Mouse (Mus musculus) ES-E14 (cell line): Measurements from ENCODE around the gene Rab5if. TPM values are rescaled to one million over a fixed set of nuclear protein-coding genes. Genes with fewer than 3 reads are reported as not detected.
A peak's percentile ranks its signal among the peaks of the same experiment; 100 is the strongest.

ENCODE experiments used
- DNase-seq: peaks from one replicate; pipeline ENCODE4 v3.0.0-alpha.2; 2013; ENCODE audit warnings: low read depth, low spot score
- H3K27ac ChIP-seq: 2 replicates; pipeline ENCODE4 v1.5.1; 2012; ENCODE audit warnings: low read depth, mild to moderate bottlenecking, low read length, moderate library complexity, mixed read lengths; ENCODE audit not compliant: poor library complexity, insufficient read depth, severe bottlenecking
- H3K36me3 ChIP-seq: 2 replicates; pipeline ENCODE4 v1.6.1; 2012; ENCODE audit warnings: mild to moderate bottlenecking, low read length, moderate library complexity, mixed read lengths; ENCODE audit not compliant: control insufficient read depth, poor library complexity, insufficient read depth, severe bottlenecking
- H3K4me1 ChIP-seq, 2 experiments: fragments of 150-350 bp in 1 of 2; sonication (generic) in 1 of 2; 2 replicates each; pipeline ENCODE4 v1.6.1; 2012; ENCODE audit warnings: low read length in 2 of 2, mild to moderate bottlenecking in 1 of 2, mixed read lengths in 1 of 2; ENCODE audit not compliant: control insufficient read depth in 2 of 2, insufficient read depth in 2 of 2, poor library complexity in 1 of 2
- H3K4me3 ChIP-seq, 2 experiments: fragments of 150-350 bp in 1 of 2; sonication (generic) in 1 of 2; 2 replicates each; pipeline ENCODE4 v1.5.1; 2012; ENCODE audit warnings: low read length in 2 of 2, low read depth in 1 of 2, mild to moderate bottlenecking in 1 of 2, mixed read lengths in 1 of 2; ENCODE audit not compliant: insufficient read depth in 1 of 2, poor library complexity in 1 of 2, severe bottlenecking in 1 of 2
- H3K9ac ChIP-seq: 2 replicates; pipeline ENCODE4 v1.6.1; 2012; ENCODE audit warnings: low read depth, mild to moderate bottlenecking, low read length, mixed read lengths; ENCODE audit not compliant: poor library complexity, insufficient read depth, severe bottlenecking
- H3K9me3 ChIP-seq: fragments of 150-350 bp; sonication (generic); 2 replicates; pipeline ENCODE4 v1.6.1; 2012; ENCODE audit warnings: low read depth, mild to moderate bottlenecking, low read length; ENCODE audit not compliant: control insufficient read depth, insufficient read depth
- CHD2 ChIP-seq: IDR thresholded peaks from 2 replicates; pipeline ENCODE4 v1.6.1; 2014; ENCODE audit warnings: mild to moderate bottlenecking, low read depth, low read length, inconsistent platforms
- HCFC1 ChIP-seq: IDR thresholded peaks from 2 replicates; pipeline ENCODE4 v1.6.1; 2012; ENCODE audit warnings: low read length, inconsistent platforms, borderline replicate concordance; ENCODE audit not compliant: insufficient read depth
- MAFK ChIP-seq: IDR thresholded peaks from 2 replicates; pipeline ENCODE4 v1.6.1; 2014; ENCODE audit warnings: mild to moderate bottlenecking, low read depth, low read length, inconsistent platforms; ENCODE audit not compliant: insufficient read depth
- ZC3H11A ChIP-seq: IDR thresholded peaks from 2 replicates; pipeline ENCODE4 v1.6.1; 2012; ENCODE audit warnings: low read depth, mild to moderate bottlenecking, inconsistent platforms, low read length, borderline replicate concordance
- ZNF384 ChIP-seq: IDR thresholded peaks from 2 replicates; pipeline ENCODE4 v1.6.1; 2012; ENCODE audit warnings: low read depth, low read length, inconsistent platforms
- in situ Hi-C, 2 experiments: fragments of 600-800 bp; cut with MboI; formaldehyde crosslinking; loops; one replicate each; pipeline ENCODE4 v1.15.1; 2025; ENCODE audit warnings: low sequenced_read_pairs in 2 of 2, inconsistent platforms in 1 of 2; ENCODE audit not compliant: unreplicated experiment in 2 of 2
- total RNA-seq: library from RNA; depleted of rRNA; stranded (reverse); fragments of 300-350 nt; gene quantifications from 2 replicates; pipeline ENCODE4 v1.2.3, GENCODE M21; 2012

Rab5if gene
- total RNA-seq, 1 experiment, result 216 TPM

GRCm38 (mm10) chr2:156842711-156843110 is 20.2 kb upstream of the Rab5if start:
- in situ Hi-C loops, result no loop called here
- Histone ChIP-seq H3K9ac (peak overlapping the region; percentile 69), H3K4me3 (peak overlapping the region; percentile 93 to 98), H3K27ac (peak overlapping the region; percentile 77; the same call in 1 of the 2 replicates), H3K36me3 (peaks cover 30% of the 10 kb centered on the region), H3K9me3 (no peaks in the 10 kb centered on the region), H3K4me1 (peaks cover 6 to 27% of the 10 kb centered on the region in 2 experiments; a peak in 3 of 4 replicates)
- no peak for DNase-seq
- no peak for TF ChIP-seq ZC3H11A
- TF ChIP-seq CHD2, result no peak
- TF ChIP-seq MAFK, result no peak
- TF ChIP-seq ZNF384, result no peak
- TF ChIP-seq HCFC1, result no peak

- Histone ChIP-seq H3K36me3 (peaks cover 36% of the 10 kb centered on the region), H3K9ac (peak overlapping the region; percentile 66; the same call in 1 of the 2 replicates), H3K9me3 (no peaks in the 10 kb centered on the region), H3K4me3 (peak overlapping the region; percentile 39 to 93; a peak in 3 of 4 replicates), H3K27ac (no peak overlapping the region), H3K4me1 (peaks cover 6 to 31% of the 10 kb centered on the region in 2 experiments; a peak in 3 of 4 replicates)
- TF ChIP-seq ZC3H11A (no peak), ZNF384 (no peak), CHD2 (no peak), MAFK (no peak), HCFC1 (no peak)
- no peak for DNase-seq
- in situ Hi-C loops, result no loop called here
These were observed 19.6 kb upstream of the Rab5if start for GRCm38 (mm10) chr2:156843331-156843730.

- no peaks in the 10 kb centered on the region for H3K9me3 ChIP-seq
- peaks cover 44% of the 10 kb centered on the region for H3K36me3 ChIP-seq
- in situ Hi-C loops, result no loop called here
- H3K27ac ChIP-seq, result no peak overlapping the region
- H3K4me3 ChIP-seq, result no peak overlapping the region
- H3K4me1 ChIP-seq, result peaks cover 6 to 36% of the 10 kb centered on the region in 2 experiments; a peak in 2 of 4 replicates
- DNase-seq, result no peak
- H3K9ac ChIP-seq, result peak overlapping the region; percentile 37; the same call in 1 of the 2 replicates
- TF ChIP-seq CHD2 (no peak), HCFC1 (no peak), ZC3H11A (no peak)
These were observed 18.2 kb upstream of the Rab5if start for GRCm38 (mm10) chr2:156844715-156845114.

GRCm38 (mm10) chr2:156847653-156848052 is 15.3 kb upstream of the Rab5if start:
- H3K4me3 ChIP-seq, result no peak overlapping the region
- no peak for DNase-seq
- in situ Hi-C loops, result no loop called here
- H3K36me3 ChIP-seq, result peaks cover 64% of the 10 kb centered on the region
- H3K9me3 ChIP-seq, result no peaks in the 10 kb centered on the region
- TF ChIP-seq HCFC1 (no peak), MAFK (no peak), ZC3H11A (no peak), CHD2 (no peak), ZNF384 (no peak)
- H3K27ac ChIP-seq, result no peak overlapping the region
- H3K4me1 ChIP-seq, result peaks cover 6 to 38% of the 10 kb centered on the region in 2 experiments; a peak in 2 of 4 replicates
- H3K9ac ChIP-seq, result no peak overlapping the region
